Mouse (Mus musculus): Measurements from ENCODE around the gene Lin37. TPM values are rescaled to one million over a fixed set of nuclear protein-coding genes. Genes with fewer than 3 reads are reported as not detected.

The Lin37 gene
- polyA plus RNA-seq, 1 experiment: 47.7 TPM

GRCm38 (mm10) chr7:30563117-30563905, 3.7 kb upstream of the Lin37 start, which contains the start of the genes U2af1l4, Gm49396 and Psenen:
TSS of gene U2af1l4 (plus strand) at chr7:30563301.
TSS of gene Gm49396 (plus strand) at chr7:30563344.
TSS of gene Psenen (minus strand) at chr7:30563627.
- H3K27ac ChIP-seq (ENCODE audit: control insufficient read depth, insufficient read depth, low read depth, low read length, poor library complexity): peak within 1 kb of the TSS; percentile 86
- peak within 1 kb of the TSS; percentile 90 for H3K4me3 ChIP-seq (replicated peaks; ENCODE audit: control insufficient read depth, low read depth, low read length)
- TF ChIP-seq CTCF (IDR thresholded peaks at IDR 0.05; ENCODE audit: control insufficient read depth, insufficient read depth, low read length) (no peak), POLR2A (IDR thresholded peaks at IDR 0.05; ENCODE audit: borderline replicate concordance, control insufficient read depth, low read depth, low read length) (peak; percentile 31; the same call in 1 of the 2 replicates)
- WGBS: under 1% methylated on average over 45 of the region's 45 CpGs
- peaks cover 3% of the 10 kb centered on the region; the same call in 1 of the 2 replicates for H3K4me1 ChIP-seq (ENCODE audit: control insufficient read depth, insufficient read depth, low read length)

- WGBS: under 1% methylated on average over 27 of the region's 27 CpGs
- TF ChIP-seq POLR2A (IDR thresholded peaks at IDR 0.05; ENCODE audit: borderline replicate concordance, control insufficient read depth, low read depth, low read length) (no peak), CTCF (IDR thresholded peaks at IDR 0.05; ENCODE audit: control insufficient read depth, insufficient read depth, low read length) (no peak)
- Histone ChIP-seq H3K4me3 (replicated peaks; ENCODE audit: control insufficient read depth, low read depth, low read length) (peak overlapping the region; percentile 90), H3K27ac (ENCODE audit: control insufficient read depth, insufficient read depth, low read depth, low read length, poor library complexity) (peak overlapping the region; percentile 17), H3K4me1 (ENCODE audit: control insufficient read depth, insufficient read depth, low read length) (peaks cover 3% of the 10 kb centered on the region; the same call in 1 of the 2 replicates)
Measured at GRCm38 (mm10) chr7:30562526-30563116, 3.0 kb upstream of the Lin37 start.

- Histone ChIP-seq H3K4me1 (ENCODE audit: control insufficient read depth, insufficient read depth, low read length) (peaks cover 3% of the 10 kb centered on the region; the same call in 1 of the 2 replicates), H3K4me3 (replicated peaks; ENCODE audit: control insufficient read depth, low read depth, low read length) (no peak overlapping the region), H3K27ac (ENCODE audit: control insufficient read depth, insufficient read depth, low read depth, low read length, poor library complexity) (no peak overlapping the region)
- WGBS: 81% methylated on average over 2 of the region's 2 CpGs
- TF ChIP-seq POLR2A (IDR thresholded peaks at IDR 0.05; ENCODE audit: borderline replicate concordance, control insufficient read depth, low read depth, low read length) (no peak), CTCF (IDR thresholded peaks at IDR 0.05; ENCODE audit: control insufficient read depth, insufficient read depth, low read length) (no peak)
Measured at GRCm38 (mm10) chr7:30560296-30560695, 658 bp upstream of the Lin37 start.

- no peak for TF ChIP-seq POLR2A (IDR thresholded peaks at IDR 0.05; ENCODE audit: borderline replicate concordance, control insufficient read depth, low read depth, low read length)
- TF ChIP-seq CTCF (IDR thresholded peaks at IDR 0.05; ENCODE audit: control insufficient read depth, insufficient read depth, low read length): no peak
- H3K27ac ChIP-seq (ENCODE audit: control insufficient read depth, insufficient read depth, low read depth, low read length, poor library complexity): peak overlapping the region; percentile 66
- H3K4me3 ChIP-seq (replicated peaks; ENCODE audit: control insufficient read depth, low read depth, low read length): peak overlapping the region; percentile 81
- H3K4me1 ChIP-seq (ENCODE audit: control insufficient read depth, insufficient read depth, low read length): peaks cover 2% of the 10 kb centered on the region; the same call in 1 of the 2 replicates
- WGBS: 6% methylated on average over 12 of the region's 12 CpGs
Measured at GRCm38 (mm10) chr7:30558656-30559442, 789 bp downstream of the Lin37 start.

- TF ChIP-seq POLR2A (IDR thresholded peaks at IDR 0.05; ENCODE audit: borderline replicate concordance, control insufficient read depth, low read depth, low read length) (no peak), CTCF (IDR thresholded peaks at IDR 0.05; ENCODE audit: control insufficient read depth, insufficient read depth, low read length) (no peak)
- H3K4me1 ChIP-seq (ENCODE audit: control insufficient read depth, insufficient read depth, low read length): peaks cover 1% of the 10 kb centered on the region; the same call in 1 of the 2 replicates
- WGBS: 90% methylated on average over 13 of the region's 13 CpGs
- no peak overlapping the region for H3K4me3 ChIP-seq (replicated peaks; ENCODE audit: control insufficient read depth, low read depth, low read length)
- no peak overlapping the region for H3K27ac ChIP-seq (ENCODE audit: control insufficient read depth, insufficient read depth, low read depth, low read length, poor library complexity)
Measured at GRCm38 (mm10) chr7:30557901-30558514, 1.6 kb downstream of the Lin37 start.

GRCm38 (mm10) chr7:30556894-30557536, 2.6 kb downstream of the Lin37 start:
- 92% methylated on average over 18 of the region's 18 CpGs for WGBS
- peaks cover 1% of the 10 kb centered on the region; the same call in 1 of the 2 replicates for H3K4me1 ChIP-seq (ENCODE audit: control insufficient read depth, insufficient read depth, low read length)
- H3K4me3 ChIP-seq (replicated peaks; ENCODE audit: control insufficient read depth, low read depth, low read length): no peak overlapping the region
- TF ChIP-seq CTCF (IDR thresholded peaks at IDR 0.05; ENCODE audit: control insufficient read depth, insufficient read depth, low read length) (0 out of 2 replicates have a peak, but pooled peaks have one; percentile 23), POLR2A (IDR thresholded peaks at IDR 0.05; ENCODE audit: borderline replicate concordance, control insufficient read depth, low read depth, low read length) (no peak)
- no peak overlapping the region for H3K27ac ChIP-seq (ENCODE audit: control insufficient read depth, insufficient read depth, low read depth, low read length, poor library complexity)
